Mouse (Mus musculus): Measurements from ENCODE around the gene Garem2.

Garem2 gene

DNA sequence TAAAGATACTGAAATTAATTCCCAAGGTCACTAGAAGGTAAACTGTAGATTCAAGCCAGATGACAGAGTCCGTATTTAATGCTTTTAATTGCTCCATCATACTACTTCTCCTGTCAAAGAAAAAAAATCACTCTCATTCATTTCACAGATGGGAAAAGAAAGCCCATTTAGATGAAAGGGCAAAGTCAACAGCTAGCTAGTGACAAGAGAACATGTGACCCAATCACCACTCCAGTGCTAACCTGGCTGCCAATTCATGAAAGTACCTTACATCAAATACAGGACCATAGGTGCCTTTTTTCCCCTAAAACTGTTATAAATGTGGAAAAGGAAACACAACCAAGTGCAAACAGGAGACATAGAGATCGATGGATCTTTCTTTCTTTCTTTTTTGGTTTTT, 48.3 kb downstream of the Garem2 start:
- DNase-seq (ENCODE audit: low read depth): no peak

- peak; percentile 68 for DNase-seq (ENCODE audit: low read depth)
Measured at GRCm38 (mm10) chr5:30154013-30154412, 49.1 kb downstream of the Garem2 start.

GRCm38 (mm10) chr5:30154474-30155394, 49.8 kb downstream of the Garem2 start, which contains the start of the genes Hadha and Hadhb:
TSS of gene Hadha (minus strand) at chr5:30155162.
TSS of gene Hadhb (plus strand) at chr5:30155248.
- DNase-seq (ENCODE audit: low read depth): peak; percentile 95

- no peak for DNase-seq (ENCODE audit: low read depth)
Measured at GRCm38 (mm10) chr5:30155395-30155792, 50.4 kb downstream of the Garem2 start.

- no peak for DNase-seq (ENCODE audit: low read depth)
Measured at GRCm38 (mm10) chr5:30155821-30156629, 51.1 kb downstream of the Garem2 start.

- no peak for DNase-seq (ENCODE audit: low read depth)
Measured at GRCm38 (mm10) chr5:30159601-30160000, 54.6 kb downstream of the Garem2 start.

- DNase-seq (ENCODE audit: low read depth): no peak
Measured at GRCm38 (mm10) chr5:30161836-30162235, 56.9 kb downstream of the Garem2 start.

GRCm38 (mm10) chr5:30162339-30162738, 57.4 kb downstream of the Garem2 start:
- DNase-seq (ENCODE audit: low read depth): no peak

DNA sequence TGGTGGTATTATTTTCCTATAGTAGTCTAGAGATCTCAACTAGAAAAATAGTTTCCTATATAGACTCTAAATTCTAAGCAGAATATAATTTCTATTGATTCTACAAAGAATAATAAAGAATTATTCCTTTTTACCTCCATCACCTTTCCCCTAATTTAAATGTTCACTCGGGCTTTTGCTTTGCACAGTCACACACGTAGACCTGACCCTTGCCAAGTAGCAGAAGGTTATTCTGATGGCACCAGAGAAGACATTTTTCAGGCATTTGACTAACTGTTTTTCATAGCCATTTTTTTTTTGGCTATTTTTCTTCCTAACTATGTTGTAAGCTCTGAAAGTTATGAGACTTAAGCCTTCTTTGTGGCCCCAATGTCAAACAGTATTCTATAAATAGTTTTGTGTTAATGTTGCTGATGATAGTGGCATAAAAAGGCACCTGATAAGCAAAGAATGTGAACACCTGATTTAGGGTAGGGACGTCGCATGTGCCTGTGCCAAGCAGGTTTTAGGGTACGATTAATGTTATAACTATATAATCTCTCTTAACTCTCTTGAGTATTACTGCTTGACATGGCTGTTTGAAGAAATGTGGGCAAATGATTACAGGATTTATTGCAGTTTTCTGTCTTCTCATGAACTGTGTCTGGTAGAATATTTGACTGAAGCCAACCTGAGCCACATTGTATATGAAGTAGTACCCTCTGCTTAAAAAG, 60.4 kb downstream of the Garem2 start:
- DNase-seq (ENCODE audit: low read depth): no peak
